ENCODE assay signal across 9 mouse cellular contexts in genomic region chr1:132594587-132594986, GRCm38 (mm10). TPM values are rescaled to one million over a fixed set of nuclear protein-coding genes. Genes with fewer than 3 reads are reported as not detected.
A peak's percentile ranks its signal among the peaks of the same experiment; 100 is the strongest.
DNase-seq lines count a peak whose midpoint lies in the region; ATAC-seq and TF ChIP-seq lines count a peak whose summit lies in the region.
"Had no signal": no experiment of that assay in that cellular context is flagged by ENCODE, and none has a peak within 500 bp of the region (broad histone marks: within the 10 kb centered on the region; RNA-seq: fewer than 3 reads in every experiment).

No protein-coding gene starts in this region.

- no peak overlapping the region for H3K4me2 ChIP-seq in kidney, postnatal 0 days (ENCODE audit: low read length)
- H3K4me2 ChIP-seq in liver, postnatal 0 days (ENCODE audit: low read depth, low read length) = no peak overlapping the region

- DNase-seq in 416B (ENCODE audit: low read depth) = peak; percentile 74
- DNase-seq in adrenal gland, adult 18-20 months (ENCODE audit: low spot score in 2 of 2) = peak; percentile 63 to 69
- peak; percentile 75 for DNase-seq in gastrocnemius, postnatal 10 days
- peak; percentile 85 for DNase-seq in kidney, postnatal 0 days (ENCODE audit: low spot score)
- peak; percentile 76 for DNase-seq in liver, postnatal 0 days
- DNase-seq in ovary, adult 18-20 months (ENCODE audit: low spot score) = peak; percentile 62
- peak; percentile 7 to 58 for DNase-seq in thymus, postnatal 10 days (ENCODE audit: low spot score in 2 of 2)

- WGBS in kidney, postnatal 0 days = 18% methylated on average over 4 of the region's 4 CpGs
- WGBS in liver, postnatal 0 days (ENCODE audit: insufficient replicate concordance) = 12% methylated on average over 4 of the region's 4 CpGs

- ATAC-seq in kidney, postnatal 0 days (replicated peaks; ENCODE audit: low FRiP score, low read depth) = no peak
- ATAC-seq in liver, postnatal 0 days = 0 out of 2 replicates have a peak, but pooled peaks have one; percentile 40

- no peak overlapping the region for H3K27ac ChIP-seq in cortical plate, adult 2 months (ENCODE audit: insufficient read depth, low read length)
- H3K27ac ChIP-seq in kidney, postnatal 0 days = no peak overlapping the region
- H3K27ac ChIP-seq in liver, postnatal 0 days (ENCODE audit: low read depth) = no peak overlapping the region

- no peak for TF ChIP-seq EP300 in liver, postnatal 0 days (IDR thresholded peaks at IDR 0.05; ENCODE audit: low read depth)

- no peaks in the 10 kb centered on the region for H3K9me3 ChIP-seq in kidney, postnatal 0 days (replicated peaks; ENCODE audit: low read length)
- H3K9me3 ChIP-seq in liver, postnatal 0 days (ENCODE audit: low read length) = no peaks in the 10 kb centered on the region

- no peak for TF ChIP-seq POLR2A in cortical plate, adult 2 months (IDR thresholded peaks at IDR 0.05; ENCODE audit: extremely low read depth, insufficient read depth, low read length)

- no peak overlapping the region for H3K9ac ChIP-seq in kidney, postnatal 0 days (ENCODE audit: low read depth, low read length)
- H3K9ac ChIP-seq in liver, postnatal 0 days (replicated peaks) = no peak overlapping the region

- no peaks in the 10 kb centered on the region for H3K36me3 ChIP-seq in kidney, postnatal 0 days (ENCODE audit: insufficient read depth, low read length)
- H3K36me3 ChIP-seq in liver, postnatal 0 days (replicated peaks; ENCODE audit: insufficient read depth, low read length) = no peaks in the 10 kb centered on the region

- H3K27me3 ChIP-seq in kidney, postnatal 0 days (ENCODE audit: insufficient read depth, low read length) = no peaks in the 10 kb centered on the region
- H3K27me3 ChIP-seq in liver, postnatal 0 days (ENCODE audit: insufficient read depth, low read length) = no peaks in the 10 kb centered on the region

- no peak overlapping the region for H3K4me3 ChIP-seq in cortical plate, adult 2 months (ENCODE audit: insufficient read depth, low read length)
- H3K4me3 ChIP-seq in kidney, postnatal 0 days (replicated peaks; ENCODE audit: low read depth, low read length) = no peak overlapping the region
- H3K4me3 ChIP-seq in liver, postnatal 0 days (ENCODE audit: low read depth, low read length) = no peak overlapping the region
- H3K4me3 ChIP-seq: erythroblast, embryonic 14.5 days had no signal

- peak; percentile 98 for TF ChIP-seq CTCF in cortical plate, adult 2 months (IDR thresholded peaks at IDR 0.05; ENCODE audit: extremely low read depth, insufficient read depth, low read length)
- peak; percentile 96 for TF ChIP-seq CTCF in kidney, postnatal 0 days (IDR thresholded peaks at IDR 0.05; ENCODE audit: low read depth)
- TF ChIP-seq CTCF in liver, postnatal 0 days (IDR thresholded peaks at IDR 0.05; ENCODE audit: low read depth) = peak; percentile 87

- H3K4me1 ChIP-seq in cortical plate, adult 2 months (ENCODE audit: control insufficient read depth, insufficient read depth, low read length) = peaks cover 4% of the 10 kb centered on the region
- H3K4me1 ChIP-seq in kidney, postnatal 0 days (replicated peaks; ENCODE audit: insufficient read depth, low read length) = no peaks in the 10 kb centered on the region
- 0 out of 2 replicates have a peak, but pooled peaks cover 2% of the 10 kb centered on the region for H3K4me1 ChIP-seq in liver, postnatal 0 days (ENCODE audit: insufficient read depth)

RNA-seq across cellular contexts. Expression of gene Cntn2, which starts 51.5 kb away (rescaled TPM):
- not detected for total RNA-seq in adrenal gland, adult 18-20 months (2021)
- polyA plus RNA-seq in cortical plate, adult 2 months (2012; rRNA removed) = 51.9 and 55.8 TPM in 2 replicates
- total RNA-seq in gastrocnemius, postnatal 10 days (2021) = under 1 TPM; 0.11 to 0.21 TPM
- polyA plus RNA-seq in kidney, postnatal 0 days (2015; fragmentation: Nextera tagmentation; extraction: Ambion mirVana) = 0.13 TPM in 2 replicates
- 0.02 and 0.20 TPM in 2 replicates for polyA plus RNA-seq in liver, postnatal 0 days (2015; fragmentation: Nextera tagmentation; extraction: Ambion mirVana)

Comparison
In these comparisons a context has a peak if more than half of its experiments do, and no peak if none do; other contexts are left out.
1. DNase-seq: peak in every context shown above with its lines; median percentile 85 in kidney, postnatal 0 days; 76 in liver, postnatal 0 days; 75 in gastrocnemius, postnatal 10 days; 74 in 416B; 66 in adrenal gland, adult 18-20 months; 62 in ovary, adult 18-20 months; 32 in thymus, postnatal 10 days.
2. RNA of gene Cntn2, which starts 51.5 kb away (polyA plus RNA-seq): 51.9 to 55.8 TPM in cortical plate, adult 2 months; 0.02 to 0.20 TPM in liver, postnatal 0 days and 0.13 TPM in kidney, postnatal 0 days; every median in the first group is over 10 times any median in the second.
3. Peak in every context shown above with its lines, with median percentiles within 50 percentile points of each other: CTCF ChIP-seq.